Mouse (Mus musculus) embryonic fibroblast, embryonic 13.5 days (primary cell): ENCODE measurements around the gene Gm20422.

Experiments
- CTCF ChIP-seq: IDR thresholded peaks from 2 replicates; pipeline ENCODE4 v1.5.1; 2011; ENCODE audit warnings: mild to moderate bottlenecking, control low read depth, low read length, moderate library complexity, borderline replicate concordance; ENCODE audit not compliant: insufficient read depth
- POLR2A ChIP-seq: IDR thresholded peaks from 2 replicates; pipeline ENCODE4 v1.6.1; 2011; ENCODE audit warnings: low read depth, mild to moderate bottlenecking, control low read depth, low read length, moderate library complexity

GRCm38 (mm10) chr8:69740763-69741162, 33.9 kb downstream of the Gm20422 start:
- TF ChIP-seq CTCF (no peak), POLR2A (no peak)
